Comparison of ENCODE assay signal across 11 mouse cellular contexts in the genomic region with DNA sequence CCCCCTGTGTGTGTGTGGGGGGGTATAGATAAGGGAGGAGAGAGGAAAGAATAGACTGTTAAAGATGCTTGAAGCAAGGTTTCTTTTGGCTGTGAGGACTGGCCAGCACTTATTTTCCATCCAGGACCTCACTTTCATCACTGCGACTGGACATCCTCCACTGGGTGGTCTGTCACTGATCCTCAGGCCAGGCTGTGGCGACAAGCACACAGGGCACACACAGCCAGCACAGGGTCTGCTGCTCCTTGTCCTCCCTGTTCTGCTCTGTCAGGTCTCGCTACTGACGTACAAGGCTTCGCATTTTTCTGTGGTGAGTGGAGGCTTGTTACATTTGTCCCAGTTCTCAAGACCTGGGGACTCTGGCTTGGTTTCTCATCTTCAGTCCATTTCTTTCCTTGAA.
DNase-seq lines count a peak whose midpoint lies in the region; ATAC-seq and TF ChIP-seq lines count a peak whose summit lies in the region.
"Had no signal": no experiment of that assay in that cellular context is flagged by ENCODE, and none has a peak within 500 bp of the region (broad histone marks: within the 10 kb centered on the region; RNA-seq: fewer than 3 reads in every experiment).

No protein-coding gene starts in this region.

- no peaks in the 10 kb centered on the region for H3K36me3 ChIP-seq in midbrain, embryonic 10.5 days
- H3K36me3 ChIP-seq in midbrain, postnatal 0 days (ENCODE audit: insufficient read depth, low read length), result no peaks in the 10 kb centered on the region
- H3K36me3 ChIP-seq in heart, embryonic 16.5 days (ENCODE audit: control insufficient read depth, insufficient read depth), result no peaks in the 10 kb centered on the region
- H3K36me3 ChIP-seq in small intestine, adult 2 months (ENCODE audit: control insufficient read depth, insufficient read depth, low read length), result no peaks in the 10 kb centered on the region

- H3K27me3 ChIP-seq in midbrain, embryonic 10.5 days (ENCODE audit: low read depth, poor library complexity, severe bottlenecking), result no peaks in the 10 kb centered on the region
- H3K27me3 ChIP-seq in midbrain, postnatal 0 days (ENCODE audit: insufficient read depth, low read length), result no peaks in the 10 kb centered on the region
- no peaks in the 10 kb centered on the region for H3K27me3 ChIP-seq in heart, embryonic 16.5 days (ENCODE audit: control insufficient read depth, insufficient read depth, low read length)
- H3K27me3 ChIP-seq in small intestine, adult 2 months (ENCODE audit: control insufficient read depth, insufficient read depth, low read length), result no peaks in the 10 kb centered on the region

- TF ChIP-seq POLR2A in small intestine, adult 2 months (IDR thresholded peaks at IDR 0.05; ENCODE audit: low read depth, low read length), result no peak

- no peak for TF ChIP-seq CTCF in midbrain, postnatal 0 days (IDR thresholded peaks at IDR 0.05)
- no peak for TF ChIP-seq CTCF in small intestine, adult 2 months (IDR thresholded peaks at IDR 0.05; ENCODE audit: extremely low read depth, insufficient read length, insufficient replicate concordance, low read depth, low read length)

- WGBS in midbrain, embryonic 10.5 days, result 67% methylated on average over 5 of the region's 5 CpGs
- WGBS in midbrain, postnatal 0 days, result 68% methylated on average over 5 of the region's 5 CpGs
- 31% methylated on average over 5 of the region's 5 CpGs for WGBS in heart, embryonic 16.5 days
- WGBS in small intestine, adult 2 months, result 89% methylated on average over 5 of the region's 5 CpGs

- no peak for ATAC-seq in midbrain, postnatal 0 days (ENCODE audit: low FRiP score)
- ATAC-seq in heart, embryonic 16.5 days (replicated peaks; ENCODE audit: extremely low read depth, insufficient read depth, low FRiP score), result peak; percentile 68

- H3K4me2 ChIP-seq in midbrain, postnatal 0 days (ENCODE audit: low read depth, low read length, poor library complexity, severe bottlenecking), result no peak overlapping the region
- no peak overlapping the region for H3K4me2 ChIP-seq in heart, embryonic 16.5 days (ENCODE audit: low read depth, low read length)

- DNase-seq in adrenal gland, adult 2 months, result peak; percentile 68
- no peak for DNase-seq in adrenal gland, postnatal 10 days
- no peak for DNase-seq in midbrain, embryonic 10.5 days (ENCODE audit: low spot score)
- no peak for DNase-seq in midbrain, postnatal 0 days (ENCODE audit: low spot score)
- no peak for DNase-seq in cerebellum, postnatal 36 days
- DNase-seq in embryo, embryonic 11 days, result no peak
- DNase-seq: cerebellum, adult 8-10 months; gastrocnemius, postnatal 25 days; kidney, adult 18-20 months had no signal

- no peak overlapping the region for H3K4me3 ChIP-seq in midbrain, embryonic 10.5 days
- no peak overlapping the region for H3K4me3 ChIP-seq in midbrain, postnatal 0 days (ENCODE audit: low read depth, low read length)
- H3K4me3 ChIP-seq in heart, embryonic 16.5 days (ENCODE audit: low read length), result no peak overlapping the region
- no peak overlapping the region for H3K4me3 ChIP-seq in small intestine, adult 2 months (ENCODE audit: low read depth, low read length)

- no peak overlapping the region for H3K9ac ChIP-seq in midbrain, postnatal 0 days (replicated peaks; ENCODE audit: low read length, poor library complexity, severe bottlenecking)
- no peak overlapping the region for H3K9ac ChIP-seq in heart, embryonic 16.5 days (ENCODE audit: low read length)

- H3K4me1 ChIP-seq in midbrain, embryonic 10.5 days, result peaks cover 10% of the 10 kb centered on the region
- H3K4me1 ChIP-seq in midbrain, postnatal 0 days (ENCODE audit: insufficient read depth, low read length), result no peaks in the 10 kb centered on the region
- peaks cover 29% of the 10 kb centered on the region for H3K4me1 ChIP-seq in heart, embryonic 16.5 days (ENCODE audit: control insufficient read depth, insufficient read depth, low read length)
- peaks cover 6% of the 10 kb centered on the region; the same call in 1 of the 2 replicates for H3K4me1 ChIP-seq in small intestine, adult 2 months (ENCODE audit: control insufficient read depth, insufficient read depth, insufficient read length, low read length)

- H3K27ac ChIP-seq in midbrain, embryonic 10.5 days (replicated peaks), result peak overlapping the region; percentile 20; the same call in 1 of the 2 replicates
- H3K27ac ChIP-seq in midbrain, postnatal 0 days (ENCODE audit: low read depth, low read length), result no peak overlapping the region
- peak overlapping the region; percentile 63 for H3K27ac ChIP-seq in heart, embryonic 16.5 days (ENCODE audit: low read length)
- peak overlapping the region; percentile 80 for H3K27ac ChIP-seq in small intestine, adult 2 months (ENCODE audit: insufficient read depth, low read depth, low read length)

- H3K9me3 ChIP-seq in midbrain, embryonic 10.5 days (replicated peaks), result no peaks in the 10 kb centered on the region
- no peaks in the 10 kb centered on the region for H3K9me3 ChIP-seq in midbrain, postnatal 0 days (ENCODE audit: low read length)
- peaks cover 5% of the 10 kb centered on the region; the same call in 1 of the 2 replicates for H3K9me3 ChIP-seq in heart, embryonic 16.5 days (replicated peaks; ENCODE audit: control insufficient read depth, low read length)
